8 mouse cellular contexts compared by ENCODE assay signal in the genomic region with DNA sequence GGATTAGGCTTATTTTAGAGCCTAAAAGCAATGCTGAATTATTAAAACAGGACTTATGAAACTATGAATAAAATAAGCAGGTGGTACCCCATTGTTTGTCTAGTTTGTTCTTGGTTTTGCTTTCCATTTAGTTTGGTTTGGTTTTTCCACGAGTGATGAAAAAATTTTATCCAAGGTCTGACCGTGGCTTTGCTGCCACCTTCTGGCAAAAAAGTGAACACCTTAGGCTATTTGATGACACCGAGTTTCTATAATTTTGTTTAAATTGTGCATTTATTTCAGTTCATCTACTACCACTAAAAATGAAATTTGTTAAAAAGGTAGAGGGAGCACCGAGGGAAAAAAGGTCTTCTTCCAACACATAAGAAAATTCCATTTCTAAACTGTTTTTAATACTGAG. TPM values are rescaled to one million over a fixed set of nuclear protein-coding genes. Genes with fewer than 3 reads are reported as not detected.
DNase-seq lines count a peak whose midpoint lies in the region; TF ChIP-seq lines count a peak whose summit lies in the region.

No protein-coding gene starts in this region.

- H3K36me3 ChIP-seq in CH12.LX (replicated peaks in 1 of 2; ENCODE audit: control insufficient read depth in 1 of 2, insufficient read depth in 1 of 2, low read length in 1 of 2), result no peaks in the 10 kb centered on the region

- H3K4me3 ChIP-seq in left cerebral cortex, adult 2 months, result no peak overlapping the region
- H3K4me3 ChIP-seq in CH12.LX (replicated peaks in 1 of 3; ENCODE audit: low read depth in 2 of 3, low read length in 2 of 3, poor library complexity in 1 of 3), result peak overlapping the region in 1 of 3 experiments; percentile 4

- H3K9me3 ChIP-seq in CH12.LX (replicated peaks; ENCODE audit: low read length), result peaks cover 6% of the 10 kb centered on the region

- no peaks in the 10 kb centered on the region for H3K27me3 ChIP-seq in CH12.LX (replicated peaks)

- in situ Hi-C loops in CH12.LX (cut with MboI; ENCODE audit: low pct_ligation_motif_present, low pct_unique_long_range_greater_than_20kb, low sequenced_read_pairs), result loop anchor here (5.0 to 25.0 kb wide), 4 partner anchors 212 to 954 kb away; partner anchors contain the start of gene Slc45a2

- no peak for TF ChIP-seq POLR2A in CH12.LX (IDR thresholded peaks at IDR 0.05; ENCODE audit: low read depth, low read length)

- TF ChIP-seq CTCF in left cerebral cortex, adult 2 months (IDR thresholded peaks at IDR 0.05), result peak; percentile 89
- peak; percentile 77 to 88 for TF ChIP-seq CTCF in CH12.LX (conservative IDR thresholded peaks at IDR 0.05 in 1 of 2, IDR thresholded peaks at IDR 0.05 in 1 of 2; ENCODE audit: low read depth in 2 of 2, low read length in 2 of 2)

- H3K4me1 ChIP-seq in CH12.LX (ENCODE audit: control insufficient read depth in 1 of 2, insufficient read depth in 2 of 2), result peaks cover 0 to 11% of the 10 kb centered on the region in 2 experiments; a peak in 2 of 4 replicates

- H3K27ac ChIP-seq in left cerebral cortex, adult 2 months, result no peak overlapping the region
- H3K27ac ChIP-seq in CH12.LX (ENCODE audit: insufficient read depth, low read depth), result no peak overlapping the region

- dilution Hi-C loops in CH12.LX (cut with MboI; ENCODE audit: extremely low pct_ligation_motif_present, extremely low pct_unique_long_range_greater_than_20kb, low sequenced_read_pairs), result no loop called here

- peak overlapping the region; percentile 15; the same call in 1 of the 2 replicates for H3K4me2 ChIP-seq in CH12.LX (ENCODE audit: insufficient read depth, low read depth, poor library complexity, severe bottlenecking)

- 3% methylated on average over 4 of the region's 4 CpGs for WGBS in large intestine, adult 2 months

- peak; percentile 93 for TF ChIP-seq RAD21 in CH12.LX (IDR thresholded peaks at IDR 0.05; ENCODE audit: low read depth, low read length)

- H3K79me2 ChIP-seq in CH12.LX (replicated peaks; ENCODE audit: control insufficient read depth, extremely low read depth, insufficient read depth, poor library complexity, severe bottlenecking), result no peaks in the 10 kb centered on the region

- no peak overlapping the region for H3K9ac ChIP-seq in CH12.LX (ENCODE audit: insufficient read depth, low read depth)

- peak; percentile 28 for DNase-seq in cerebellum, adult 9-10 months
- DNase-seq in cerebellum, adult 9-11 months, result no peak
- peak in 1 of 2 experiments; percentile 53 for DNase-seq in left cerebral cortex, adult 2 months (ENCODE audit: extremely low spot score in 1 of 2, low spot score in 2 of 2)
- DNase-seq in left cerebral cortex, postnatal 36 days (ENCODE audit: low spot score in 2 of 2), result no peak
- DNase-seq in CH12.LX (ENCODE audit: extremely low read depth), result peak; percentile 58
- DNase-seq in embryo, embryonic 10 days (ENCODE audit: low spot score), result peak; percentile 43
- DNase-seq in large intestine, adult 2 months (ENCODE audit: low read depth, low spot score), result peak; percentile 8
- DNase-seq in testis, postnatal 10 days (ENCODE audit: low spot score), result peak; percentile 79

- TF ChIP-seq EP300 in CH12.LX (IDR thresholded peaks at IDR 0.05; ENCODE audit: low read length), result no peak

- intact Hi-C loops in left cerebral cortex, adult 2 months (cut with DNase I), result loop anchor here (1.0 to 5.0 kb wide), 4 partner anchors 54 to 469 kb away; no protein-coding TSS in a partner anchor
- intact Hi-C loops in left cerebral cortex, postnatal 36 days (cut with DNase I), result loop anchor here (1.0 to 10.0 kb wide), 4 partner anchors 213 to 932 kb away; partner anchors contain the start of gene Rxfp3

TF ChIP-seq in CH12.LX, 34 proteins besides CTCF, POLR2A, EP300 and RAD21:
- TF ChIP-seq IRF4 (IDR thresholded peaks at IDR 0.05; ENCODE audit: low read depth, low read length) (no peak), POLR2AphosphoS2 (IDR thresholded peaks at IDR 0.05; ENCODE audit: low read depth, low read length) (no peak), JUND (conservative IDR thresholded peaks at IDR 0.05; ENCODE audit: low read depth, low read length) (0 out of 2 replicates have a peak, but pooled peaks have one; percentile 35), ZNF384 (IDR thresholded peaks at IDR 0.05; ENCODE audit: low read depth, low read length) (peak; percentile 87), ETS1 (conservative IDR thresholded peaks at IDR 0.05; ENCODE audit: low read depth, low read length) (no peak), MXI1 (IDR thresholded peaks at IDR 0.05; ENCODE audit: low read depth, low read length) (no peak), NELFE (IDR thresholded peaks at IDR 0.05; ENCODE audit: low read depth, low read length) (no peak), BHLHE40 (IDR thresholded peaks at IDR 0.05; ENCODE audit: low read depth, low read length) (no peak), MAFK (IDR thresholded peaks at IDR 0.05; ENCODE audit: insufficient replicate concordance, low read length) (0 out of 2 replicates have a peak, but pooled peaks have one; percentile 14), MYC (IDR thresholded peaks at IDR 0.05; ENCODE audit: low read depth, low read length) (no peak), PAX5 (IDR thresholded peaks at IDR 0.05; ENCODE audit: low read length) (no peak), SMC3 (IDR thresholded peaks at IDR 0.05; ENCODE audit: low read depth, low read length) (peak; percentile 85), ZC3H11A (IDR thresholded peaks at IDR 0.05; ENCODE audit: low read depth, low read length) (peak; percentile 86)

RNA-seq across cellular contexts. Expression of gene Sub1, which starts 30.4 kb away (rescaled TPM):
- total RNA-seq in left cerebral cortex, adult 2 months (2021), result 100 to 1,000 TPM; 279 to 310 TPM
- total RNA-seq in left cerebral cortex, postnatal 36 days (2021), result 100 to 1,000 TPM; 295 to 303 TPM
- total RNA-seq in CH12.LX (2012; rRNA removed), result 553 and 781 TPM in 2 replicates
- total RNA-seq in CH12.LX (2014; rRNA removed), result 2,677 and 3,148 TPM in 2 replicates
- polyA plus RNA-seq in CH12.LX (2012; ENCODE audit: insufficient read length, low read depth), result 1,927 and 2,021 TPM in 2 replicates
- 7.5 and 9.0 TPM in 2 replicates for polyA plus RNA-seq in large intestine, adult 2 months (2012; rRNA removed)

RNA-seq across cellular contexts. Expression of gene Npr3, which starts 59.3 kb away (rescaled TPM):
- total RNA-seq in left cerebral cortex, adult 2 months (2021), result 10 to 100 TPM; 14.7 to 17.0 TPM
- total RNA-seq in left cerebral cortex, postnatal 36 days (2021), result 10 to 100 TPM; 12.6 TPM
- 0.04 TPM in 1 of 2 replicates, not detected in the other for total RNA-seq in CH12.LX (2012; rRNA removed)
- not detected in 2 replicates for total RNA-seq in CH12.LX (2014; rRNA removed)
- polyA plus RNA-seq in CH12.LX (2012; ENCODE audit: insufficient read length, low read depth), result not detected in 2 replicates
- 0.74 and 1.9 TPM in 2 replicates for polyA plus RNA-seq in large intestine, adult 2 months (2012; rRNA removed)

Comparison
In these comparisons a context has a peak if more than half of its experiments do, and no peak if none do; other contexts are left out.
1. DNase-seq: peak in cerebellum, adult 9-10 months (single experiment), CH12.LX (single experiment), embryo, embryonic 10 days (single experiment), large intestine, adult 2 months (single experiment) and testis, postnatal 10 days (single experiment); none in cerebellum, adult 9-11 months (single experiment) and left cerebral cortex, postnatal 36 days (0 of 2).
2. RNA of gene Npr3, which starts 59.3 kb away (total RNA-seq): 14.7 to 17.0 TPM in left cerebral cortex, adult 2 months and 12.6 TPM in left cerebral cortex, postnatal 36 days; 0.04 TPM in CH12.LX; every median in the first group is over 10 times any median in the second.